Mouse (Mus musculus): ENCODE results near the gene Klk10. TPM values are rescaled to one million over a fixed set of nuclear protein-coding genes. Genes with fewer than 3 reads are reported as not detected.

The Klk10 gene
- polyA plus RNA-seq, 1 experiment = 117 TPM

- TF ChIP-seq POLR2A (IDR thresholded peaks at IDR 0.05; ENCODE audit: borderline replicate concordance, extremely low read depth, low read depth, low read length) (no peak), CTCF (IDR thresholded peaks at IDR 0.05; ENCODE audit: insufficient read depth, low read length) (no peak)
- no peaks in the 10 kb centered on the region for H3K4me1 ChIP-seq (ENCODE audit: control insufficient read depth, insufficient read depth, low read length)
- DNase-seq = peak; percentile 0
- H3K4me3 ChIP-seq (replicated peaks; ENCODE audit: extremely low read depth, low read depth, low read length) = no peak overlapping the region
- 73% methylated on average over 6 of the region's 6 CpGs for WGBS
These were observed 6.0 kb upstream of the Klk10 start for GRCm38 (mm10) chr7:43774802-43775201.

DNA sequence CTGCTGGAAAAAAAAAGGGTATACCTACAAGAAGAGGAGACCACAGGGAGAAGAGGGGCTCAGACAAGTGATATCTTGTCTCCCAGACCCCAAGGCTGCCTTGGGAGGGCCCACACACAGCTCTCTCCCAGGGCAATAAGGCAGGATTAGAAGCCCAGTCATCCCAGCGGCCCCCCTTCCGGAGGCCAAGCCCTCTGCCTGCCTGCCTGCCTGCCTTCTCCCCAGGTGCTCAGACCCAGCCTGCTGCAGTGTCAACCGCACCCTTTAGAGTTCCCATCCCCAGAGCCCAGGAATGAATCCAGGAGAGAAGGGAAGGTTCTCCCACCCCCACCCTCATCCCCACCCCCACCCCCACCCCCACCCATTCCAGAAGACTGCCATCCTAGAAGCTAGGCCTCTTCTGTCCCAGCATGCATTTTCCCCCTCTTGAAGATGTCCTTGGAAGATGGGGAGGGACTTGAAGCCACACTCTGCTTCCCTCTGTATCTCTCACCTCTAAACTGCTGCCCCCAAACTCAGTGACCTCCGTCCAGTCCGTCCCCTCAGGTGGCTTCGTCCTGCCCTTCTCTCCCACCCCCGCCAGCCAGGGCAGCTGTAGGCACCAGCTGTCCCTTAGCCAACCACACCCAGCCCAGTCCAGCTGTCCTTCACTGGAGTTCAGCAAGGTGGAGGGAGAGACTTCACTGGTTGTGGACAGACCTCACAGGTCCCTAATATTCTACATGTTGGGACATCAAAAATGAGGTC is 5.4 kb upstream of the Klk10 start:
- DNase-seq = peak; percentile 1
- Histone ChIP-seq H3K4me3 (replicated peaks; ENCODE audit: extremely low read depth, low read depth, low read length) (no peak overlapping the region), H3K4me1 (ENCODE audit: control insufficient read depth, insufficient read depth, low read length) (no peaks in the 10 kb centered on the region)
- TF ChIP-seq POLR2A (IDR thresholded peaks at IDR 0.05; ENCODE audit: borderline replicate concordance, extremely low read depth, low read depth, low read length) (no peak), CTCF (IDR thresholded peaks at IDR 0.05; ENCODE audit: insufficient read depth, low read length) (no peak)
- WGBS = 55% methylated on average over 6 of the region's 7 CpGs

- H3K4me1 ChIP-seq (ENCODE audit: control insufficient read depth, insufficient read depth, low read length) = no peaks in the 10 kb centered on the region
- WGBS = 78% methylated on average over 5 of the region's 5 CpGs
- H3K4me3 ChIP-seq (replicated peaks; ENCODE audit: extremely low read depth, low read depth, low read length) = no peak overlapping the region
- DNase-seq = peak; percentile 0
- no peak for TF ChIP-seq CTCF (IDR thresholded peaks at IDR 0.05; ENCODE audit: insufficient read depth, low read length)
- TF ChIP-seq POLR2A (IDR thresholded peaks at IDR 0.05; ENCODE audit: borderline replicate concordance, extremely low read depth, low read depth, low read length) = no peak
These were observed 4.3 kb upstream of the Klk10 start for GRCm38 (mm10) chr7:43776506-43776905.

GRCm38 (mm10) chr7:43777423-43777822 is 3.4 kb upstream of the Klk10 start:
- WGBS = 86% methylated on average over 12 of the region's 12 CpGs
- no peaks in the 10 kb centered on the region for H3K4me1 ChIP-seq (ENCODE audit: control insufficient read depth, insufficient read depth, low read length)
- TF ChIP-seq POLR2A (IDR thresholded peaks at IDR 0.05; ENCODE audit: borderline replicate concordance, extremely low read depth, low read depth, low read length) (no peak), CTCF (IDR thresholded peaks at IDR 0.05; ENCODE audit: insufficient read depth, low read length) (no peak)
- H3K4me3 ChIP-seq (replicated peaks; ENCODE audit: extremely low read depth, low read depth, low read length) = no peak overlapping the region
- DNase-seq = peak; percentile 1

DNA sequence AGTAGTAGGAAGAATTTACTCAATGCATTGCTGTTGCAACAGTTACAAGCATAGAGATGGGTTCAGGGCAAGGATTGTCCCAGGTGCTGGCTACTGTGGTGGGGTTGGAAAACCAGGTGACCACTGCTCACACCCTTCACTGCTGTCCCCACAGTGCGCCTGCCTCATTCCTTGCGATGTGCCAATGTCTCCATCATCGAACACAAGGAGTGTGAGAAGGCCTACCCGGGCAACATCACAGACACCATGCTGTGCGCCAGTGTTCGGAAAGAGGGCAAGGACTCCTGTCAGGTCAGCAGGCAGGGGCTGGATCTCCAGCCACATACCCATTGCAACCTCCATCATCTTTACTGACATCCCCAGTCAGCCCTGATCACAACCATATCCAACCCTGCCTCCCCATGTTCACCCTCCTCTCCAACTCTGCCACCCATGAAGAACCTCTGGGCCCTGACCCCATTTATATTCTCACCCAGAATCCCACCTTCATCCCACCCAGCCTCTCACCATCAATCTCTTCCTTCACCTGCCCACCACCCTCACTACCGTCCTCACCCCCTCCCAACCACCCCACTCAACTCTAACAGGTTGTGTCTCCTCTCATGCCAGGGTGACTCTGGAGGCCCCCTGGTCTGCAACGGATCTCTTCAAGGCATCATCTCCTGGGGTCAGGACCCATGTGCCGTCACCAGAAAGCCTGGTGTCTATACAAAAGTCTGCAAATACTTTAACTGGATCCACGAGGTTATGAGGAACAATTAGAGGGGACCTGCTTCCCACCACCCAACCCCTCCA is 2.5 kb upstream of the Klk10 start:
- DNase-seq = peak; percentile 0
- no peak overlapping the region for H3K4me3 ChIP-seq (replicated peaks; ENCODE audit: extremely low read depth, low read depth, low read length)
- TF ChIP-seq POLR2A (IDR thresholded peaks at IDR 0.05; ENCODE audit: borderline replicate concordance, extremely low read depth, low read depth, low read length) (no peak), CTCF (IDR thresholded peaks at IDR 0.05; ENCODE audit: insufficient read depth, low read length) (no peak)
- H3K4me1 ChIP-seq (ENCODE audit: control insufficient read depth, insufficient read depth, low read length) = no peaks in the 10 kb centered on the region
- WGBS = 88% methylated on average over 10 of the region's 10 CpGs

- WGBS = 40% methylated on average over 6 of the region's 6 CpGs
- no peak for DNase-seq
- TF ChIP-seq CTCF (IDR thresholded peaks at IDR 0.05; ENCODE audit: insufficient read depth, low read length) = no peak
- Histone ChIP-seq H3K4me3 (replicated peaks; ENCODE audit: extremely low read depth, low read depth, low read length) (no peak overlapping the region), H3K4me1 (ENCODE audit: control insufficient read depth, insufficient read depth, low read length) (no peaks in the 10 kb centered on the region)
These were observed 594 bp upstream of the Klk10 start for GRCm38 (mm10) chr7:43780241-43780640.

- no peaks in the 10 kb centered on the region for H3K4me1 ChIP-seq (ENCODE audit: control insufficient read depth, insufficient read depth, low read length)
- H3K4me3 ChIP-seq (replicated peaks; ENCODE audit: extremely low read depth, low read depth, low read length) = no peak overlapping the region
- TF ChIP-seq POLR2A (IDR thresholded peaks at IDR 0.05; ENCODE audit: borderline replicate concordance, extremely low read depth, low read depth, low read length) = no peak
- TF ChIP-seq CTCF (IDR thresholded peaks at IDR 0.05; ENCODE audit: insufficient read depth, low read length) = no peak
- no peak for DNase-seq
- 86% methylated on average over 11 of the region's 11 CpGs for WGBS
These were observed 706 bp downstream of the Klk10 start for GRCm38 (mm10) chr7:43781541-43781940.

DNA sequence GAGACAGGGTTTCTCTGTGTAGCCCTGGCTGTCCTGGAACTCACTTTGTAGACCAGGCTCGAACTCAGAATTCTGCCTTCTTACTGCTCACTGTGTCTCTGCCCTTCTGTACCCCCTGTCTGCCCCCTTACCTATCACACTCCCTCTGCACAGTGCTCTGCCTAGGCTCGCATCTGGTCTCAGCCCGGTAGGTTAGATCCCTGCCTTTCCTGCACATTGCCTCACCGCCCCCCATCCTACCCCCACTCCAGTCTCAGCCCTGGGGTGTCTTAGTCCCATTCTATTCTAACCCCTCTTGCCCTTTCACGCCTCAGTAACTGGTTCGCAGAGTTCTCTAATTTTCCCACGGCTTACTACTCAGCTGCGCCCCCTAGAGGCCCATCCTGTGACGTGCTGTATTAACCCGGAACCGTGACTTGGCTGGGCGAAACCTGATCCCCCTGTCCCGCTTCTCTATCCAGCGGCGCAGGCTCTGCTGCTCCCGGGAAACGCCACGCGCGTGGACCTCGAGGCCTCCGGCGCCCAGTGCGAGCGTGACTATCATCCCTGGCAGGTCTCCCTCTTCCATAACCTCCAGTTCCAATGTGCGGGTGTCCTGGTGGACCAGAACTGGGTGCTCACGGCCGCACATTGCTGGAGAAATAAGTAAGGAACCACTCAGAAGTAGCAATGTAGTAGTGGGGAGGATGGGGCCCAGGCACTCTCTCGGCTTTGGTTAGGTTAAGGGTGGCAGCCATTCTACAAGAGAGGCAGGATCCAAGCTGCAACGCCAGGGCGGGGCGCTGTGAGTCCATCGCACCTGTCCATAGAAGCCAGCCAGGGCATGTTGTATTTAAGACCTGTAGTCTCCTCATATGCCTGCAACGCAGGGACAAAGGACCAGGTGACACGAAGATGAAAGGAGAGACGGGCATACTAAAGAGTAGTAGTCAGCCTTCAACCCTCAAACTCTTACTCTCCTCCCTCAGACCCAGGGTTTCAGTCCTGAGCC is 1.7 kb downstream of the Klk10 start:
- 9% methylated on average over 36 of the region's 36 CpGs for WGBS

GRCm38 (mm10) chr7:43785286-43785685 is 4.5 kb downstream of the Klk10 start:
- 87% methylated on average over 1 of the region's 1 CpGs for WGBS
- no peak for DNase-seq
- Histone ChIP-seq H3K4me1 (ENCODE audit: control insufficient read depth, insufficient read depth, low read length) (no peaks in the 10 kb centered on the region), H3K4me3 (replicated peaks; ENCODE audit: extremely low read depth, low read depth, low read length) (no peak overlapping the region)
- 0 out of 2 replicates have a peak, but pooled peaks have one; percentile 13 for TF ChIP-seq CTCF (IDR thresholded peaks at IDR 0.05; ENCODE audit: insufficient read depth, low read length)
- no peak for TF ChIP-seq POLR2A (IDR thresholded peaks at IDR 0.05; ENCODE audit: borderline replicate concordance, extremely low read depth, low read depth, low read length)

More for the DNA sequence above, 1.7 kb downstream of the Klk10 start:
- peak; percentile 86 for DNase-seq
- Histone ChIP-seq H3K4me3 (replicated peaks; ENCODE audit: extremely low read depth, low read depth, low read length) (peak overlapping the region; percentile 6), H3K4me1 (ENCODE audit: control insufficient read depth, insufficient read depth, low read length) (no peaks in the 10 kb centered on the region)
- TF ChIP-seq POLR2A (IDR thresholded peaks at IDR 0.05; ENCODE audit: borderline replicate concordance, extremely low read depth, low read depth, low read length) (no peak), CTCF (IDR thresholded peaks at IDR 0.05; ENCODE audit: insufficient read depth, low read length) (peak; percentile 78)
